Mouse (Mus musculus): ENCODE measurements around the gene Abcb10.

Gene Abcb10

GRCm38 (mm10) chr8:123912265-123912664, 70.7 kb downstream of the Abcb10 start:
- in situ Hi-C loops (cut with MboI; ENCODE audit: low sequenced_read_pairs): no loop called here

GRCm38 (mm10) chr8:123907604-123908003, 75.3 kb downstream of the Abcb10 start:
- in situ Hi-C loops (cut with MboI; ENCODE audit: low sequenced_read_pairs): no loop called here

GRCm38 (mm10) chr8:123902653-123903052, 80.3 kb downstream of the Abcb10 start:
- in situ Hi-C loops (cut with MboI; ENCODE audit: low sequenced_read_pairs): no loop called here

All from CH12F3 (cell line).